Mouse (Mus musculus) forebrain, embryonic 15.5 days (tissue): ENCODE measurements at regions not wholly inside any gene's neighbourhood (a gene's known extent, or its start where the extent isn't known, plus 50 kb on each side); places are given as distances from the start of the nearest gene placed in this dataset.

ENCODE experiments used
- ATAC-seq: fragments of 200-750 bp; cut with Nextera tagmentation; replicated peaks from 2 replicates; pipeline ENCODE4 v1.8.0; 2017; ENCODE audit warnings: mild to moderate bottlenecking, moderate TSS enrichment, moderate library complexity
- H3K27ac ChIP-seq: fragments of 300-500 bp; sonication (generic); replicated peaks from 2 replicates; pipeline ENCODE4 v1.5.1; 2015; ENCODE audit warnings: mild to moderate bottlenecking, inconsistent platforms
- H3K27me3 ChIP-seq: fragments of 300-500 bp; sonication (generic); 2 replicates; pipeline ENCODE4 v1.6.1; 2015; ENCODE audit warnings: inconsistent platforms
- H3K36me3 ChIP-seq: fragments of 300-500 bp; sonication (generic); 2 replicates; pipeline ENCODE4 v1.6.1; 2015; ENCODE audit warnings: mild to moderate bottlenecking, inconsistent platforms
- H3K4me1 ChIP-seq: fragments of 300-500 bp; sonication (generic); 2 replicates; pipeline ENCODE4 v1.6.1; 2015; ENCODE audit warnings: inconsistent platforms
- H3K4me2 ChIP-seq: fragments of 300-500 bp; sonication (generic); replicated peaks from 2 replicates; pipeline ENCODE4 v1.6.1; 2015; ENCODE audit warnings: mild to moderate bottlenecking, inconsistent platforms
- H3K4me3 ChIP-seq: fragments of 300-500 bp; sonication (generic); 2 replicates; pipeline ENCODE4 v1.5.1; 2015; ENCODE audit warnings: mild to moderate bottlenecking, inconsistent platforms
- H3K9ac ChIP-seq: fragments of 300-500 bp; sonication (generic); replicated peaks from 2 replicates; pipeline ENCODE4 v1.6.1; 2015; ENCODE audit warnings: mild to moderate bottlenecking, inconsistent platforms
- H3K9me3 ChIP-seq: fragments of 300-500 bp; sonication (generic); 2 replicates; pipeline ENCODE4 v1.6.1; 2016; ENCODE audit warnings: inconsistent platforms
- WGBS: fragments of 180-500 bp; shearing (Covaris S2); methylation state at CpG from one replicate; pipeline ENCODE4 v1.1.7; 2015; ENCODE audit warnings: mixed read lengths; 5-methylcytosine and 5-hydroxymethylcytosine counted together

DNA sequence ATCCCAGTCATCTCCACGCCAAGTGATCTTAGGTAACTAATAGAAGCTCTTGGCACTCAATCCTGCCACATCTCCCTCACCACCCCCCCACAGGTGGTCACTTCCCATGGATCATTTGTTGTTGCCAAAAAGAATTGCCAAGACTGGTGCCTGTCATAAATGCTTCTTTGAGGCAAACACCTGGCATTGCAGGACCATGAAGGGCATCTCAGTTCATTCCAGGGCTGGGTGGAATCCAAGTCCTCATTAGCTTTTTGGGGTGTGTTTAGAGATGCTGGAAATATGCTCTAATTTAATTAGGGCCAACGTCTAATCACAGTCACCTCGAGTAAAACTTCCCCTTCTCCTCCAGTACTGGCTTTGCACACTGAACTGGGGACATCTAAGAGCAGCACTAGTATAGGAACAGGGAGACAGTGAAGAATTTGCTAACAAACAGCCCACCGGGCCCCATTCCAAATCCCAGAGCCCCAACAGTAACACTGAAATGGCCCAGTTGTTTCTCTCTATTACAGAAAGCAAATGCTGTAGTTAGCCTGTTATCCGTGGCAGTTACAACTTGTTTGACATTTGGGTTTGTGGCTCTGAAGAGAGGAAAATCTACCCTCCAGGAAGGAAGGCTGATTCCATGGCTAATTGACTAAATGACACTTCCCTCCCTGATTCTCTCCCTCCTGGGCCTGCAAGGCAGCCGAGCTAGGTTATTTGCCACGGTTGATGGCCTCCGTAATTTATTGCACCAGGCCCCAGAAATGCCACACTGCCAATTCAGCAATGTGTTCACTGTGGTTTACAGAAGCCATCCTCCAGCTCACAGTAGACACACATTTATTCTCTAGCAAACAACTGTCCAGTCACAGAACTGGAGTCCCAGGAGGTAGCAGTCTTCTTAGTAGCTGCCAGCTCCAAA lies 164.2 kb upstream of the Bdnf start:
- H3K27ac ChIP-seq, result no peak overlapping the region
- H3K4me1 ChIP-seq, result peaks cover 9% of the 10 kb centered on the region; the same call in 1 of the 2 replicates
- no peaks in the 10 kb centered on the region for H3K27me3 ChIP-seq
- H3K9me3 ChIP-seq, result no peaks in the 10 kb centered on the region
- peak; percentile 77 for ATAC-seq
- WGBS, result 39% methylated on average over 8 of the region's 8 CpGs
- no peak overlapping the region for H3K4me2 ChIP-seq
- no peak overlapping the region for H3K9ac ChIP-seq
- H3K36me3 ChIP-seq, result no peaks in the 10 kb centered on the region
- H3K4me3 ChIP-seq, result no peak overlapping the region

DNA sequence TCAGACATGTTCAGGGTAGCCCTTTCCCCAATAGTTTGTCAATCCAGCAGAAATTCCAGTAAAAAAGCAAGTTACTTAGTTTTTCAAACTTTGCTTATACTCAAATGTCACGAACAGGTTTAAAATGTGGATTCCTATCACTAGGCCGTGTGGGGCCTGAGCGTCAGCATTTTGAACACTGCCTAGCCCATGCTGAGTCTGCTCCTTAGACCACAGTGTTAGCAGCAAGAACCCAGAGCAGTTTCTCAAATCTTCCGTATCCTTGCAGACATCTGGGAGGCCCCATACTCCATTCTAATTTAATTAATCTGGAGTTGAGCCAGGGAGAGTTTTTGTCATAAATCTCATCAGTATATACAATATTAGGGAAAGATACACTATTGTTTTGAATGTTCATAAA lies 163.4 kb upstream of the Bdnf start:
- H3K4me2 ChIP-seq, result no peak overlapping the region
- H3K27ac ChIP-seq, result no peak overlapping the region
- WGBS, result 79% methylated on average over 4 of the region's 4 CpGs
- H3K4me3 ChIP-seq, result no peak overlapping the region
- H3K4me1 ChIP-seq, result peaks cover 9% of the 10 kb centered on the region; the same call in 1 of the 2 replicates
- H3K9me3 ChIP-seq, result no peaks in the 10 kb centered on the region
- H3K9ac ChIP-seq, result no peak overlapping the region
- ATAC-seq, result no peak
- H3K36me3 ChIP-seq, result no peaks in the 10 kb centered on the region
- no peaks in the 10 kb centered on the region for H3K27me3 ChIP-seq

- Histone ChIP-seq H3K4me1 (no peaks in the 10 kb centered on the region), H3K36me3 (no peaks in the 10 kb centered on the region), H3K9ac (no peak overlapping the region), H3K4me2 (no peak overlapping the region), H3K9me3 (no peaks in the 10 kb centered on the region), H3K27ac (no peak overlapping the region), H3K4me3 (no peak overlapping the region), H3K27me3 (no peaks in the 10 kb centered on the region)
- ATAC-seq, result no peak
- WGBS, result 88% methylated on average over 4 of the region's 4 CpGs
Observed at GRCm38 (mm10) chr2:109519261-109519660, 155.2 kb upstream of the Bdnf start.

- no peaks in the 10 kb centered on the region for H3K36me3 ChIP-seq
- WGBS, result 37% methylated on average over 3 of the region's 3 CpGs
- no peak for ATAC-seq
Observed at GRCm38 (mm10) chr2:109520471-109520870, 154.0 kb upstream of the Bdnf start.

DNA sequence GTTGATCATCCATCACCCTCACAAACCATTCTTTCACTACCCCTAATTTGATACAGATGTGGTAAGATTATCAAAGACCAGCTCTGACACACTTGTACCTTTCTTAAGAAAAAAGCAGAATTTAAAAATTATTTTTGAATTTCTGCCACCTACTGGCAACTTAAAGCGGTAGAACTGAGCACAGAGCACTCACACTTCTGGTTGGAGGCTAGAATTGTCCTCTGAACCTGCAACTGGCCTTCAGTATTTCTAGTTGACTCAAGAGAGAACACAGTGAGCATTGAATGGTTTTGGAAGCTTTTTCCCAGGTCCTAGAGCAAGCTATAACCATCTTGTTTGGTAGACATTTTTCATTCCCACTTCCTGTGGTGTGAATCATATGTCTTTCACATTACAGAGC lies 135.0 kb upstream of the Bdnf start:
- Histone ChIP-seq H3K4me3 (no peak overlapping the region), H3K4me2 (no peak overlapping the region), H3K36me3 (no peaks in the 10 kb centered on the region), H3K9me3 (no peaks in the 10 kb centered on the region), H3K9ac (no peak overlapping the region), H3K27me3 (no peaks in the 10 kb centered on the region), H3K27ac (no peak overlapping the region), H3K4me1 (no peaks in the 10 kb centered on the region)
- ATAC-seq, result no peak
- 62% methylated on average over 1 of the region's 1 CpGs for WGBS

More at GRCm38 (mm10) chr2:109520471-109520870, 154.0 kb upstream of the Bdnf start:
- Histone ChIP-seq H3K27me3 (no peaks in the 10 kb centered on the region), H3K4me2 (no peak overlapping the region), H3K9me3 (no peaks in the 10 kb centered on the region), H3K4me1 (no peaks in the 10 kb centered on the region), H3K27ac (no peak overlapping the region), H3K4me3 (no peak overlapping the region), H3K9ac (no peak overlapping the region)

- H3K9me3 ChIP-seq, result no peaks in the 10 kb centered on the region
- no peak for ATAC-seq
Observed at GRCm38 (mm10) chr2:109546486-109547115, 127.9 kb upstream of the Bdnf start.

GRCm38 (mm10) chr2:109554644-109555043 lies 119.9 kb upstream of the Bdnf start:
- H3K27ac ChIP-seq, result no peak overlapping the region
- H3K9me3 ChIP-seq, result no peaks in the 10 kb centered on the region
- H3K4me1 ChIP-seq, result no peaks in the 10 kb centered on the region
- WGBS, result 88% methylated on average over 6 of the region's 6 CpGs
- no peak overlapping the region for H3K4me2 ChIP-seq
- H3K36me3 ChIP-seq, result no peaks in the 10 kb centered on the region
- no peak overlapping the region for H3K9ac ChIP-seq
- H3K27me3 ChIP-seq, result no peaks in the 10 kb centered on the region
- no peak overlapping the region for H3K4me3 ChIP-seq
- no peak for ATAC-seq

More at GRCm38 (mm10) chr2:109546486-109547115, 127.9 kb upstream of the Bdnf start:
- Histone ChIP-seq H3K9ac (no peak overlapping the region), H3K27ac (no peak overlapping the region), H3K4me2 (no peak overlapping the region), H3K4me3 (no peak overlapping the region), H3K27me3 (no peaks in the 10 kb centered on the region), H3K36me3 (no peaks in the 10 kb centered on the region), H3K4me1 (no peaks in the 10 kb centered on the region)
- 82% methylated on average over 7 of the region's 7 CpGs for WGBS

- Histone ChIP-seq H3K27me3 (no peaks in the 10 kb centered on the region), H3K36me3 (no peaks in the 10 kb centered on the region), H3K27ac (no peak overlapping the region), H3K9me3 (no peaks in the 10 kb centered on the region), H3K9ac (no peak overlapping the region), H3K4me1 (no peaks in the 10 kb centered on the region), H3K4me3 (no peak overlapping the region), H3K4me2 (no peak overlapping the region)
- ATAC-seq, result peak; percentile 87
- WGBS, result 49% methylated on average over 9 of the region's 9 CpGs
Observed at GRCm38 (mm10) chr2:109559088-109560030, 115.1 kb upstream of the Bdnf start.

DNA sequence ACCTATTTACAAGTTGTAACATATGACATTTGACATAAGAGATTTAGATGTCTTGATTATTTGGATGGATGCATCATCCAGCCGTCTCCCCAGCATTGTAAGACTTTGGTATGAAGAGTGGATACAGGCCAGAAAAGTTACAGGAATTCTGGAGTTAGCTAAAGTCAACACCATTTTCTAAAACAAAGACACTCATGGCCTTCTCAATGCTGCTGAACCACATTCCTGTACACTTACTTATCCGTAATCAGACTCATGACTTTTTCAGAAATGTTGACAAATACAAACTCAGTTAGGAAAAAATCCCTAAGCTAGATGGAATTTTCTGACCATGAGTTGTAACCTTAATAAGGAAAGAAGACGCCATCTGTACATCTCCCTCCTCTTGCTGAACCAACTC lies 111.5 kb upstream of the Bdnf start:
- 91% methylated on average over 3 of the region's 3 CpGs for WGBS
- ATAC-seq, result no peak

DNA sequence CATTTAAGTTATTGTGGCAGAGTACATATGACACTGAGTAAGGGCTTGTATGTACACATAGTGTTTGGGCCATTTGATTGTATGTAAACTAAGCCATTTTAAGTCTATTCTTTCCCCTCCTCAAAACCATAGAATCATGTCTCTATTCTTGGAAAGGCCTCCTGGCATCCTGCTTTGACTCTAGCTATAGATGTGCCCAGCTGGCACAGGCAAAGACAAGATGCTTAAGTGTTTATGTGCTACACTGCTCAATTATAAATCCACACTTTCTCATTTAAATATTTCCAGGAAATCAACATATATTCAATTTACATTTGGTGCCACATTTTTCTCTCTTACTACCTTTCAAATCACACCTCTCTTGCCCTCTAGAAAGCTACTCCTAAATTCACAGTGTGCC lies 97.6 kb upstream of the Bdnf start:
- Histone ChIP-seq H3K4me2 (no peak overlapping the region), H3K36me3 (no peaks in the 10 kb centered on the region), H3K9me3 (no peaks in the 10 kb centered on the region), H3K4me1 (peaks cover 6% of the 10 kb centered on the region; the same call in 1 of the 2 replicates), H3K4me3 (no peak overlapping the region), H3K27me3 (no peaks in the 10 kb centered on the region), H3K27ac (no peak overlapping the region), H3K9ac (no peak overlapping the region)
- ATAC-seq, result 0 out of 2 replicates have a peak, but pooled peaks have one; percentile 66

More for the DNA sequence above, 111.5 kb upstream of the Bdnf start:
- no peaks in the 10 kb centered on the region for H3K27me3 ChIP-seq
- H3K9me3 ChIP-seq, result no peaks in the 10 kb centered on the region
- no peaks in the 10 kb centered on the region for H3K4me1 ChIP-seq
- no peak overlapping the region for H3K4me3 ChIP-seq
- no peak overlapping the region for H3K4me2 ChIP-seq
- no peak overlapping the region for H3K27ac ChIP-seq
- no peaks in the 10 kb centered on the region for H3K36me3 ChIP-seq
- no peak overlapping the region for H3K9ac ChIP-seq

DNA sequence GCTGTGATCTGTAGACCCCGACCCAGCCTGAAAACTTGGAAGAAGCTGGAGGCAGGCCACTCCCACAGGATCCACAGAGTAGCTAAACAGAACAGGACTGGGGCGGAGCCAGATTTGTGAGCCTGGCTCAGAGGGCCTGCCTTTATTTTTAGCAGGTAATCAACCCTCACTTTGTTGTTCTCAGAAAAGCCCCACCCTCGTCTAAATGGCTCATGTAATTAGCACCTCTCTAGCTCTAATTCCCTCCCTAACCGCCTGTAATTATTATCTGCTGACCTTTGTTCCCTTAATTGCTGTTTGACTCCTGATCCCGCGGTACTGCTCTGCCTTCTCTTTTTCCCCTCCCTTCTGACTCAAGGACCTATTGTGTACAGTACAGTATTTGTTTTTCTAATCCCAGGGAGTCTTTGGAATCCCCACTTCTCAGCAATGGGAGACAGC lies 95.6 kb upstream of the Bdnf start:
- peaks cover 6% of the 10 kb centered on the region; the same call in 1 of the 2 replicates for H3K4me1 ChIP-seq
- H3K36me3 ChIP-seq, result no peaks in the 10 kb centered on the region
- WGBS, result 2% methylated on average over 6 of the region's 6 CpGs
- no peak overlapping the region for H3K4me3 ChIP-seq
- H3K9me3 ChIP-seq, result no peaks in the 10 kb centered on the region
- no peak overlapping the region for H3K27ac ChIP-seq
- H3K4me2 ChIP-seq, result no peak overlapping the region
- ATAC-seq, result peak; percentile 89
- no peak overlapping the region for H3K9ac ChIP-seq
- no peaks in the 10 kb centered on the region for H3K27me3 ChIP-seq
